Mouse (Mus musculus): ENCODE data around the gene Ddx25. TPM values are rescaled to one million over a fixed set of nuclear protein-coding genes. Genes with fewer than 3 reads are reported as not detected.

Gene Ddx25
- polyA plus RNA-seq, 1 experiment from 2014 or later, result 1.6 TPM

- H3K9ac ChIP-seq, result no peak within 1 kb of the TSS
- no peak for ATAC-seq (ENCODE audit: insufficient read depth, low FRiP score, low read depth)
- 71% methylated on average over 3 of the region's 3 CpGs for WGBS
- H3K27me3 ChIP-seq (replicated peaks), result no peaks in the 10 kb centered on the region
- H3K27ac ChIP-seq, result no peak within 1 kb of the TSS
- peaks cover 6% of the 10 kb centered on the region; the same call in 1 of the 2 replicates for H3K4me1 ChIP-seq
- no peaks in the 10 kb centered on the region for H3K9me3 ChIP-seq
- H3K36me3 ChIP-seq, result no peaks in the 10 kb centered on the region
- H3K4me3 ChIP-seq (replicated peaks), result no peak within 1 kb of the TSS
- no peak within 1 kb of the TSS for H3K4me2 ChIP-seq
Measured at GRCm38 (mm10) chr9:35518169-35518568, 40.2 kb downstream of the Ddx25 start, which contains the start of gene Gm1113. TSS of gene Gm1113 (minus strand) at chr9:35518269.

- 91% methylated on average over 16 of the region's 16 CpGs for WGBS
- H3K4me2 ChIP-seq, result no peak overlapping the region
- H3K36me3 ChIP-seq, result no peaks in the 10 kb centered on the region
- no peak overlapping the region for H3K4me3 ChIP-seq (replicated peaks)
- no peak overlapping the region for H3K27ac ChIP-seq
- no peak for ATAC-seq (ENCODE audit: insufficient read depth, low FRiP score, low read depth)
- peaks cover 6% of the 10 kb centered on the region; the same call in 1 of the 2 replicates for H3K4me1 ChIP-seq
- no peaks in the 10 kb centered on the region for H3K27me3 ChIP-seq (replicated peaks)
- no peaks in the 10 kb centered on the region for H3K9me3 ChIP-seq
- no peak overlapping the region for H3K9ac ChIP-seq
Measured at GRCm38 (mm10) chr9:35516711-35517110, 41.6 kb downstream of the Ddx25 start.

- Histone ChIP-seq H3K4me3 (replicated peaks) (no peak overlapping the region), H3K4me1 (0 out of 2 replicates have a peak, but pooled peaks cover 1% of the 10 kb centered on the region), H3K36me3 (no peaks in the 10 kb centered on the region), H3K27ac (no peak overlapping the region), H3K9ac (no peak overlapping the region), H3K27me3 (replicated peaks) (no peaks in the 10 kb centered on the region), H3K4me2 (no peak overlapping the region), H3K9me3 (no peaks in the 10 kb centered on the region)
- ATAC-seq (ENCODE audit: insufficient read depth, low FRiP score, low read depth), result no peak
- whole genome bisulfite sequencing, result 82% methylated on average over 5 of the region's 5 CpGs
Measured at GRCm38 (mm10) chr9:35516182-35516581, 42.1 kb downstream of the Ddx25 start.

DNA sequence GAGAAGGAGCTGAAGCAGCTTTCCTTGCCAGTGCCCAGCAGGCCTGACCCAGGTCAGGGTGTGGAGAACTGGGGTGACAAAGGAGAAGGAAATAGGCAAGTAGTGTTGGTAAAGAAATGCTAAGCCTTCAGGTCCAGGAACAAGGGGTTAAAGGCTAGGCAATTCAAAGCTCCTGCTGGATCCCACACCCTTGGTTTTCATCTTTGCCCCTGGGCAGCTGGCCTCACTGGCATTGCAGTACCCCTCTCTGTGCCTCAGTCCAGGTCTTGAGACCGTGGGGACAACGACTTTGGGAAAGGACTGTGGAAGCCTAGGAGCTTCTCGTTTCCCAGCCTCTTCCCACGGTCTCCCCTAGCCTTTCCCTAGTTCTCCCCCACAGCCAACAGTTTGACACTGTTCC, 44.4 kb downstream of the Ddx25 start:
- 85% methylated on average over 4 of the region's 4 CpGs for WGBS
- ATAC-seq (ENCODE audit: insufficient read depth, low FRiP score, low read depth), result no peak

GRCm38 (mm10) chr9:35508234-35508633, 50.1 kb downstream of the Ddx25 start:
- WGBS, result 40% methylated on average over 8 of the region's 8 CpGs
- Histone ChIP-seq H3K9ac (no peak overlapping the region), H3K27me3 (replicated peaks) (no peaks in the 10 kb centered on the region), H3K36me3 (peaks cover 7% of the 10 kb centered on the region; the same call in 1 of the 2 replicates), H3K4me1 (peaks cover 4% of the 10 kb centered on the region; the same call in 1 of the 2 replicates), H3K4me2 (no peak overlapping the region), H3K4me3 (replicated peaks) (no peak overlapping the region), H3K9me3 (no peaks in the 10 kb centered on the region), H3K27ac (peak overlapping the region; percentile 26; the same call in 1 of the 2 replicates)
- ATAC-seq (ENCODE audit: insufficient read depth, low FRiP score, low read depth), result peak; percentile 72; the same call in 1 of the 2 replicates

More for the DNA sequence above, 44.4 kb downstream of the Ddx25 start:
- Histone ChIP-seq H3K27ac (no peak overlapping the region), H3K36me3 (no peaks in the 10 kb centered on the region), H3K4me1 (no peaks in the 10 kb centered on the region), H3K4me2 (no peak overlapping the region), H3K27me3 (replicated peaks) (no peaks in the 10 kb centered on the region), H3K4me3 (replicated peaks) (no peak overlapping the region), H3K9ac (no peak overlapping the region), H3K9me3 (no peaks in the 10 kb centered on the region)

DNA sequence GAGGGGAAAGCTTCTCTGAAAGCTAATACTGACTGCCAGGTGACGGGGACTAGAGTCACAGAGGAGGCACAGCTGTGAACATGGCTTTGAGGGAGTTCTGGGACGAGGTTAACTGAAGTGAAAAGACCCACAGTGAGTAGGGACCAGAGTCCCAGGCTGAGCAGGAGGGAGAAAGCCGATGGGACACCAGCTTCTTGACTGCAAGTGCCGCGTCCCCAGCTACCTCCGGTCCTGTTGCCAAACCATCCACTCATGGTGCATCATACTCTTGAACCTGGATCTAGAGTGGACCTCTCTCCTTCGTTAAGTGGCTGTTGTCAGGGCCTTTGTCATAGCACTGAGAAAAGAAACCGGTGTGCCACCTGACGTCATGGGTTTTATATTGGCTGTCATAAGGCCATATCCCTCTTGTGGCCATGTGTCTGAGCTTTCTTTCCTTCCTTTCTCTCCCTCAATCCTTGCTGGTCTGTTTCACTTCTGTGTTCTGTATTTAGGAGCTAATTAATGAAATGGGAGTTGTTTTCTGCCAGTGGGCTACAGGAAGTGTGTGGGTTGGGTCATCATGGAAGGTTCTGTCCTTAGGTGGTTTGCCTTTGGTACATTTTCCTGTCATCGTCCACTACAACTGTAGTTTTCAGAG, 55.8 kb downstream of the Ddx25 start:
- ATAC-seq (ENCODE audit: insufficient read depth, low FRiP score, low read depth), result no peak
- H3K9ac ChIP-seq, result no peak overlapping the region
- H3K4me3 ChIP-seq (replicated peaks), result no peak overlapping the region
- no peak overlapping the region for H3K4me2 ChIP-seq
- no peaks in the 10 kb centered on the region for H3K27me3 ChIP-seq (replicated peaks)
- no peak overlapping the region for H3K27ac ChIP-seq
- WGBS, result 88% methylated on average over 10 of the region's 10 CpGs
- H3K36me3 ChIP-seq, result peaks cover 7% of the 10 kb centered on the region; the same call in 1 of the 2 replicates
- H3K4me1 ChIP-seq, result no peaks in the 10 kb centered on the region
- no peaks in the 10 kb centered on the region for H3K9me3 ChIP-seq

DNA sequence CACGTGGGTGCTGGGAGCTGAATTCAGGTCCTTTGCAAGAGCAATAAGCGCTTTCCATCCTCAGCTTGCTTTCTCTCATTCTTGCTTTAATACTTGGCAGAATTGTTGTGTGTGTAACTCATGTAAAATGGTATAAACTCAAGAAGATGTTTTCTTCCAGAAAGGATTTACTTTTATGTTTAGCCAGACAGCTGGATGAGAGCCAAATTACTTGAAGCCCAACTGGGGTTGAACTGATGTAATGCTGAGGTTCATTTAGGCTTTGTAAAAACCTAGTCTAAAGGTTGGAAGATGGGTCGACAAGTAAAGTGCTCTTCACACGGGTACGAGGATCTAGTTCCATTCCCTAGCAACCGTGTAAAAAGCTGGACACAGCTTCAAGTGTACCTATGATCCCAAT, 58.4 kb downstream of the Ddx25 start:
- WGBS, result 76% methylated on average over 6 of the region's 6 CpGs
- ATAC-seq (ENCODE audit: insufficient read depth, low FRiP score, low read depth), result no peak
- no peak overlapping the region for H3K9ac ChIP-seq
- H3K27ac ChIP-seq, result no peak overlapping the region
- H3K36me3 ChIP-seq, result peaks cover 1% of the 10 kb centered on the region; the same call in 1 of the 2 replicates
- no peaks in the 10 kb centered on the region for H3K27me3 ChIP-seq (replicated peaks)
- H3K9me3 ChIP-seq, result no peaks in the 10 kb centered on the region
- no peaks in the 10 kb centered on the region for H3K4me1 ChIP-seq
- H3K4me3 ChIP-seq (replicated peaks), result no peak overlapping the region
- no peak overlapping the region for H3K4me2 ChIP-seq

DNA sequence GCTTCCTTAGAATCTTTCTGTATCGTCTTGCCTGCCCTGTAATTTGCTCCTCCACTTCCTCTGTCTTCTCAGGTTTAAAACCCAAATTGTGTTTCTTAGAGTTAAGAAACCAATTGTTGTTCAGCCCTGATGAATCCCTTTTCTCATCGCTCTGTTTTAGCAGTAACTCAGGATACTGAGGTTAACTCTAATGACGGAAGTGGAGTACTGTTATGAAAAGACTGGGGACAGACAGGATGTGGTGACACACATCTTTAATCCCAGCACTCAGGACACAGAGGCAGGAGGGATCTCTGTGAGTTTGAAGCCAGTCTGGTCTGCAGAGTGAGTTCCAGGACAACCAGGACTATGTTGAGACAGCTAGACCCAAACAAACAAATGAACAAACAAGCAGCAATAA, 62.9 kb downstream of the Ddx25 start:
- Histone ChIP-seq H3K4me3 (replicated peaks) (no peak overlapping the region), H3K4me1 (no peaks in the 10 kb centered on the region), H3K9me3 (no peaks in the 10 kb centered on the region), H3K27me3 (replicated peaks) (no peaks in the 10 kb centered on the region), H3K27ac (no peak overlapping the region), H3K9ac (no peak overlapping the region), H3K36me3 (no peaks in the 10 kb centered on the region), H3K4me2 (no peak overlapping the region)
- 64% methylated on average over 3 of the region's 3 CpGs for WGBS
- no peak for ATAC-seq (ENCODE audit: insufficient read depth, low FRiP score, low read depth)

- Histone ChIP-seq H3K4me2 (no peak overlapping the region), H3K36me3 (no peaks in the 10 kb centered on the region), H3K9ac (no peak overlapping the region), H3K27ac (no peak overlapping the region), H3K4me3 (replicated peaks) (no peak overlapping the region), H3K9me3 (no peaks in the 10 kb centered on the region), H3K27me3 (replicated peaks) (no peaks in the 10 kb centered on the region), H3K4me1 (no peaks in the 10 kb centered on the region)
- 57% methylated on average over 4 of the region's 4 CpGs for WGBS
- ATAC-seq (ENCODE audit: insufficient read depth, low FRiP score, low read depth), result no peak
Measured at GRCm38 (mm10) chr9:35494937-35495336, 63.4 kb downstream of the Ddx25 start.

DNA sequence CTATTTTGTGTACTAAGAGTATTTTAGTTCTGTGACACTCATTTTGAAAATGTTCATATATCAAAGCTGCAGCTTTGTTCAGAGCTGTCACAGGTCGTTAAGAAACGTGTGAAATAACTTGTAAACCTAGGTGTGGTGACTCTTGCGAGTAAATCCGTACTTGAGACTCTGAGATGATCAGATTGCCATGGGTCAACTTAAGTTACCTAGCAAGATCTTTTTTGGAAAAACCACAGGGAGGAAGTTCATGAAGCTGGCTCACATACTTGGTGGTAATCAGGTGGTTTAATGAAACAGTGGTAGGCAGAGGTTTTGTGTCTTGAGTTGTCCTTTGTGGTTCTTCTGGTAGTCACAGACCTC, 64.6 kb downstream of the Ddx25 start:
- ATAC-seq (ENCODE audit: insufficient read depth, low FRiP score, low read depth), result no peak; the same call in 1 of the 2 replicates
- Histone ChIP-seq H3K9me3 (no peaks in the 10 kb centered on the region), H3K4me1 (no peaks in the 10 kb centered on the region), H3K36me3 (no peaks in the 10 kb centered on the region), H3K4me2 (no peak overlapping the region), H3K4me3 (replicated peaks) (no peak overlapping the region), H3K27me3 (replicated peaks) (no peaks in the 10 kb centered on the region), H3K27ac (no peak overlapping the region), H3K9ac (no peak overlapping the region)
- WGBS, result 62% methylated on average over 4 of the region's 4 CpGs

GRCm38 (mm10) chr9:35493033-35493732, 65.1 kb downstream of the Ddx25 start:
- no peak overlapping the region for H3K9ac ChIP-seq
- no peak overlapping the region for H3K4me3 ChIP-seq (replicated peaks)
- peak; percentile 56; the same call in 1 of the 2 replicates for ATAC-seq (ENCODE audit: insufficient read depth, low FRiP score, low read depth)
- H3K4me1 ChIP-seq, result no peaks in the 10 kb centered on the region
- H3K36me3 ChIP-seq, result no peaks in the 10 kb centered on the region
- H3K4me2 ChIP-seq, result no peak overlapping the region
- no peaks in the 10 kb centered on the region for H3K9me3 ChIP-seq
- no peak overlapping the region for H3K27ac ChIP-seq
- H3K27me3 ChIP-seq (replicated peaks), result no peaks in the 10 kb centered on the region
- 55% methylated on average over 7 of the region's 7 CpGs for WGBS

DNA sequence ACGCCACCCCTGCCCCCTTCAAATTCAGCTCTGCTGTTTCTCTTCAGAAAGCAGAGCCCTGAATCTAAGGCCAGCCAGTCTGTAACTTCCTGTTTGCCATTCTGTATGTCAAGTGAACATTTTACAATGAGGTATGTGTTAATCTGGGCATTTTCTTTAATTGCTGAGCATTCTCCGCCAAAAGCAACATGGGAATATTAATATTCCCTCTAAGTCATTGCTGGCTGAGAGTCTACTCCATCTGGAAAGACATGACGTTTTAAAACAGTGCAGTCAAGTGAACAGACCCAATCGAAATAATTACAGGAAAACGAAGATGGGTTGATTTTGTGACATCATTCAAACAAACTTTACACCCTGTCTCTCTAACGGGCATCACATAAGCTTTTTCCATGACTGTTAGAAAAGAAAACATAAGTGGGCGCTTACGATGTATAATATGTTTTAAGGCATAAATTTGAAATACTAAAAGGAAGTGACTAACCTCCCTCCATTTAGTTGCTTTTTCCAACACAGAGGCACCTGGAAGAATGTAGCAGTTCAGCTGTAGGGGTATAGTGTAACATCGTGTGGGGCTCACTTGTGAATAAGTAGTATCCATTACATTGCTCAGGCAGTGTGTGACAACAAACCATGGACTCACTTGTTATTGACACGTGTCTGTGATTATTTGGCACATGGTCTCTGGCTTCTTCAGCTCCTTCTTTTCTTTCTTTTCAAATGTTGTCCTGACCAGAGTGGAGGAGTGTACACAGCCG, 67.0 kb downstream of the Ddx25 start:
- H3K9ac ChIP-seq, result no peak overlapping the region
- H3K4me3 ChIP-seq (replicated peaks), result no peak overlapping the region
- H3K27me3 ChIP-seq (replicated peaks), result no peaks in the 10 kb centered on the region
- ATAC-seq (ENCODE audit: insufficient read depth, low FRiP score, low read depth), result no peak
- no peak overlapping the region for H3K27ac ChIP-seq
- H3K4me1 ChIP-seq, result no peaks in the 10 kb centered on the region
- H3K9me3 ChIP-seq, result no peaks in the 10 kb centered on the region
- WGBS, result 82% methylated on average over 11 of the region's 11 CpGs
- no peak overlapping the region for H3K4me2 ChIP-seq
- no peaks in the 10 kb centered on the region for H3K36me3 ChIP-seq
